8 mouse cellular contexts compared by ENCODE assay signal in the genomic region with DNA sequence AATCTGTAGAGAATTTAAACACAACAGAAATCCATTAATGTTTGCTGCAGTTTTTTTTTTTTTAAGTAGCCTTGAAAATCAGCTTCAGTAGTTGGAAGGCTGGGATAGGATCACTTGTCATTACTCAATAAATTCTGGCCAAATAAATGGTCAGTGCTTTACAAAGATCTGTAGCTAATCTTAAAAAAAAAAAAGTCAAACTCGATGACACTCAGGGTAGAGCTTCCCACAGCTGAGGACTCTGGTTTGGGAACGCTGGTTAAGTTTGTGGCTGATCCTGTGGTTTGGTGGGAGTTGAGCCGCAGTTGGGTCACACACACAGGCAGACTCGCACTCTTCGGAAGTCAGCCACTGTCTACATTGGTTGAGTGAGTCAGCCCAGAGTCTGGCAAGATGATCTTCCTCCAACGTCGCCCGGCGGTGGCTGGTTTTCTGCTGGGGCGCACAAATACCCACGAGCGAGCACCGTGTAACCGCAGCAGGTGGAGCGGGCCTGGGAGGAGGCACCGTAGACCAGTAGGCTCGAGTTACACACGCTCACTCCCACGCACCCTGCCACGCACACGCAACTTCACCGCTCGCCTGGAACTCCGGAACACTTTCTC.
A peak's percentile ranks its signal among the peaks of the same experiment; 100 is the strongest.
DNase-seq lines count a peak whose midpoint lies in the region; ATAC-seq and TF ChIP-seq lines count a peak whose summit lies in the region.

No protein-coding gene starts in this region.

- peaks cover 11% of the 10 kb centered on the region for H3K27me3 ChIP-seq in heart, adult 2 months (ENCODE audit: control insufficient read depth, insufficient read depth, low read length)
- peaks cover 24% of the 10 kb centered on the region; the same call in 1 of the 2 replicates for H3K27me3 ChIP-seq in lung, embryonic 16.5 days (ENCODE audit: control insufficient read depth, insufficient read depth, low read depth, low read length)

- H3K27ac ChIP-seq in heart, adult 2 months: no peak overlapping the region
- peak overlapping the region; percentile 49 for H3K27ac ChIP-seq in lung, embryonic 16.5 days (ENCODE audit: low read length)
- no peak overlapping the region for H3K27ac ChIP-seq in olfactory bulb, adult 2 months (ENCODE audit: insufficient read depth, low read depth, low read length)

- no peak for TF ChIP-seq CTCF in heart, adult 2 months (IDR thresholded peaks at IDR 0.05)
- TF ChIP-seq CTCF in olfactory bulb, adult 2 months (IDR thresholded peaks at IDR 0.05; ENCODE audit: insufficient read depth, low read depth, low read length): no peak

- TF ChIP-seq POLR2A in heart, adult 2 months (IDR thresholded peaks at IDR 0.05; ENCODE audit: insufficient read depth, low read depth, low read length): no peak
- no peak for TF ChIP-seq POLR2A in olfactory bulb, adult 2 months (IDR thresholded peaks at IDR 0.05; ENCODE audit: insufficient read depth, low read depth, low read length)

- peak; percentile 52 for DNase-seq in ovary, postnatal 36 days (ENCODE audit: low spot score)
- DNase-seq in ovary, adult 18-20 months (ENCODE audit: low spot score): no peak
- DNase-seq in embryo, embryonic 11 days: peak; percentile 57
- DNase-seq in heart, adult 2 months: peak; percentile 50 to 51
- DNase-seq in kidney, adult 18-20 months: peak; percentile 23
- no peak for DNase-seq in layer of hippocampus, adult 11-12 months (ENCODE audit: low spot score)

- no peak for TF ChIP-seq EP300 in heart, adult 2 months (IDR thresholded peaks at IDR 0.05; ENCODE audit: insufficient read depth, low read depth, low read length)

- intact Hi-C loops in heart, adult 2 months (cut with DNase I): loop anchor here (5.0 kb wide), 2 partner anchors 261 to 846 kb away; no protein-coding TSS in a partner anchor

- H3K36me3 ChIP-seq in heart, adult 2 months (ENCODE audit: control insufficient read depth, insufficient read depth, low read length): no peaks in the 10 kb centered on the region
- no peaks in the 10 kb centered on the region for H3K36me3 ChIP-seq in lung, embryonic 16.5 days (ENCODE audit: control insufficient read depth, insufficient read depth, low read length)

- no peaks in the 10 kb centered on the region for H3K79me2 ChIP-seq in heart, adult 2 months (replicated peaks; ENCODE audit: control insufficient read depth, insufficient read depth, low read length)

- peak overlapping the region; percentile 25; the same call in 1 of the 2 replicates for H3K9ac ChIP-seq in heart, adult 2 months (ENCODE audit: low read depth, low read length)
- peak overlapping the region; percentile 70 for H3K9ac ChIP-seq in lung, embryonic 16.5 days (ENCODE audit: low read length)

- H3K4me1 ChIP-seq in heart, adult 2 months (ENCODE audit: control insufficient read depth, insufficient read depth, low read length): peaks cover 2% of the 10 kb centered on the region
- peaks cover 27% of the 10 kb centered on the region for H3K4me1 ChIP-seq in lung, embryonic 16.5 days (replicated peaks; ENCODE audit: control insufficient read depth, insufficient read depth, low read length)
- H3K4me1 ChIP-seq in olfactory bulb, adult 2 months (ENCODE audit: control insufficient read depth, insufficient read depth, low read length): peaks cover 21% of the 10 kb centered on the region

- H3K4me3 ChIP-seq in heart, adult 2 months: peak overlapping the region; percentile 62
- H3K4me3 ChIP-seq in lung, embryonic 16.5 days (ENCODE audit: low read length): peak overlapping the region; percentile 65
- peak overlapping the region; percentile 16 for H3K4me3 ChIP-seq in olfactory bulb, adult 2 months (ENCODE audit: insufficient read depth, low read depth, low read length)

- H3K9me3 ChIP-seq in lung, embryonic 16.5 days (ENCODE audit: control insufficient read depth, low read length): no peaks in the 10 kb centered on the region

- 2% methylated on average over 24 of the region's 24 CpGs for WGBS in heart, adult 2 months
- under 1% methylated on average over 24 of the region's 24 CpGs for WGBS in lung, embryonic 16.5 days
- 3% methylated on average over 24 of the region's 24 CpGs for WGBS in olfactory bulb, adult 2 months

- peak overlapping the region; percentile 95 for H3K4me2 ChIP-seq in lung, embryonic 16.5 days (ENCODE audit: low read depth, low read length)

- peak; percentile 2; the same call in 1 of the 2 replicates for ATAC-seq in lung, embryonic 16.5 days (ENCODE audit: low read depth)

Comparison
In these comparisons a context has a peak if more than half of its experiments do, and no peak if none do; other contexts are left out.
1. DNase-seq: peak in ovary, postnatal 36 days (single experiment), embryo, embryonic 11 days (single experiment), heart, adult 2 months (2 of 2) and kidney, adult 18-20 months (single experiment); none in ovary, adult 18-20 months (single experiment) and layer of hippocampus, adult 11-12 months (single experiment).
2. Peak in every context shown above with its lines, with median percentiles within 50 percentile points of each other: H3K4me3 ChIP-seq.